Mouse (Mus musculus): ENCODE measurements at regions not wholly inside any gene's neighbourhood (a gene's known extent, or its start where the extent isn't known, plus 50 kb on each side); places are given as distances from the start of the nearest gene placed in this dataset.
"Not testable (repeated sequence)": the region's sequence is repeated elsewhere in the genome, so short reads cannot be mapped to it uniquely, and the experiment has no call there.

- DNase-seq, result no peak
Observed at GRCm38 (mm10) chr4:7392696-7393095, 846.1 kb downstream of the Car8 start.

- peak; percentile 29 to 49 for DNase-seq
Observed at GRCm38 (mm10) chr4:7391596-7391995, 847.2 kb downstream of the Car8 start.

GRCm38 (mm10) chr4:7385069-7385468 lies 853.8 kb downstream of the Car8 start:
- DNase-seq, result no peak

- no peak for DNase-seq
Observed at GRCm38 (mm10) chr4:7379996-7380395, 858.8 kb downstream of the Car8 start.

GRCm38 (mm10) chr4:7364238-7365040 lies 874.4 kb downstream of the Car8 start:
- no peak for DNase-seq

DNA sequence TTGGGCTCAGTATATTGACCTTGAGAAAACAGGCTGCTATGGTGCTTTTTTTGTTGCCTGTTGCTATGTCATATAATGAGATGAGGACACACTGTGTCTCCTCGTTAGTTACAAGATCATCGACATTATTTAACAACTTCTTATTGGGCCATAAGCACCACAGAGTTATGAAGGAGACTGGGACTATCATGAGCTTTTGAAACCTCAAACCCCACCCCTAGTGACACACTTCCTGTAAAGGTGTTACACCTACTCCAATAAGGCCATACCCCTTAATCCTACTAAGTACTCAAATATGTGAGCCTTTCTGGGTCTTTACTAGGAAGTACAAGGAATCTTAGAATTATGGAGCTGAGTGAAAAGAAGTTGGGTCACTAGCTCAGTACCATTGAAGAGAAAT lies 875.3 kb downstream of the Car8 start:
- no peak for DNase-seq

DNA sequence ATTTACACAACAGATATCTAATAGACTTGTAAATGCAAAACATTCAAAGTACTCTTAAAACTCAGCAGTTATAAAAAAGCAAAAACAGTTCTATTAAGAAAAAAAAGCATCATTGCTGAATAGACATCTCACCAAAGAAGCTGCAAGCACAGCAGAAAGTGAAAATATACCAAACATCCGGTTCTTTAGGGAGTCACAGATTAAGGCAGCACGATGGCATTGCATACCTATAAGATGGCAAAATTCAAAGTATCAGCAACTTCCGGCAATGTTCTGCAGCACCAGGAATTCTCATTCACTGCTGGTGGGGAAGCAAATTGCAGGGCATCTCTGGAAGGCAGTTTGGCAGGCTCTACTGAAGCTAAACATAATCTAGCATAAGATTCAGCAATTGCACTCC lies 882.6 kb downstream of the Car8 start:
- no peak for DNase-seq

- DNase-seq, result no peak
Observed at GRCm38 (mm10) chr4:7347317-7347716, 891.5 kb downstream of the Car8 start.

- DNase-seq, result no peak
Observed at GRCm38 (mm10) chr4:7341159-7341558, 897.7 kb downstream of the Car8 start.

DNA sequence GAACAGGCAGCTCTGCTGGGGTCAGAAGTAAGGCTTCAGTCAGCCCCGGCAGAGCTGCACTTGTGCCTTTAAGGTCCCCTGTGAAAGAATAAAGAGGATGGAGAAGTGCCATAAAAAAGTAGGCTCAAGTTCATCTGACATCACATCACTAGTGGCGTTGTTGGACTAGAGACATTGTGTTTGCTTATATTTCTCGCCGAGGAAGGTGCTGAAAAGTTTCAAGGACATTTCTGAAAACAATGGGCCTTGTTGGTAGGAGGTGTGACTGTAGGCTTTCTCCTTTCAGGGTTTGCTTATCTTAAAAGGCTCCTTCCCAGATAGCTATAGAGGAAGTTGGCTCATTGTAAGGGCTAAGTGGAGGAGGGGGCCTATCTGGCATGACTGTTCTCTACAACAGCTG lies 924.6 kb downstream of the Car8 start:
- no peak for DNase-seq

DNA sequence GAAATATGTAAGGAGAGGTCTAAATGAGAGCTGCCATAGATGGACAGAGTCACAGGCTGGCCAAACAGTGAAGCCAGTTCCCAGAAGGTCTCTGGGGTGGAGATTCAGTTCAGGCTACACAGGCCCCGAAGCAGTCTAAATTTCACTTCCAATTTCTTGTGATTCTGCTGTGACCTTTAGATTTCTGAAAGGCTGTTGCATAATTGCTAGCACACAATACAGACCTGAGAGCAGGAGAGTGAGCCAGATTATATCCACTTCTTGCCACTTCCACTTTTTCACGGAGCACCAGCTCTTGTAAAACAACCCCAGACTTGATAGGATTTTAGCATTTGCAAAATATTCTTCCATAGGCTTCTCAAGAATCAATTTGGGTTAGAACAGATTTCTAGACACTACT lies 925.6 kb downstream of the Car8 start:
- no peak for DNase-seq

- DNase-seq, result no peak
Observed at GRCm38 (mm10) chr4:7312160-7312559, 926.7 kb downstream of the Car8 start.

GRCm38 (mm10) chr4:7269047-7269446 lies 969.8 kb downstream of the Car8 start:
- DNase-seq, result no peak

- DNase-seq, result no peak
Observed at GRCm38 (mm10) chr4:7256486-7256885, 982.4 kb downstream of the Car8 start.

- DNase-seq, result no peak
Observed at GRCm38 (mm10) chr4:7253616-7254015, 985.2 kb downstream of the Car8 start.

DNA sequence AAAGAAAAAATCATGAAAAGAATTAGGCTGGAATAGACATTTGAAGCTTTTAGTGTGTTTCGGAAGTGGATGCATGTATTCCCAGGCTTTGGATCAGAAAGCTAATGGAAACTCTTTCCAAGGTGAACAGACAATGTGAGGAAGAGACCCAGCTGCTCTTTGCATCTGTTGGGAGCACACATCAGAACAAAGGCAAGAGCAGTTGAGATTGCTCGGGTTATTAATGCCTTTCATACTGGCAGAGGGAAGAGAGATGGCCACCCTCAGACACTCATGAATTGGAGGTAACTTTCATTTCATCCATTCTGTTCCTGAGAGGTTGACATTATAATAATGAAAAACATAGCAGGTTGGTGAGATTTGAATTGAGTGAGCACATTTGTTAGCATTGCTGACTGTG lies 987.2 kb downstream of the Car8 start:
- no peak for DNase-seq

DNA sequence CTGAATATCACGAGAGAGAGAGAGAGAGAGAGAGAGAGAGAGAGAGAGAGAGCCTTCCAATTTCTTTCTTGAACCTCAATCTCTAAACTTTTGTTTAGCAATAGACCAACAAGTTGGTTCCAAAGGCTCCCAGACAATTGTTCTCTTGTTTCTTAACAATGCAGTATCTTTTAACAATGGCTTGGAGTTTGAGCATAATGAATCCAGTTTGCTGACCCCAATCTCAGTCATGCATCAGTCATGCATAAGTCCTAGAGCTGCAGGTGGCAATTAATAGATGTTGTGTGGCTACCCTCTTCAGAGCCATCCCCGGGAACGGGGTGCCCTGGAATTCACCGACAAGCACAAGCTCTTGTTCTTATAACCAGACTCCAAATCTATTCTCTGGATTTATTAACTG lies 991.0 kb downstream of the Car8 start:
- DNase-seq, result no peak

DNA sequence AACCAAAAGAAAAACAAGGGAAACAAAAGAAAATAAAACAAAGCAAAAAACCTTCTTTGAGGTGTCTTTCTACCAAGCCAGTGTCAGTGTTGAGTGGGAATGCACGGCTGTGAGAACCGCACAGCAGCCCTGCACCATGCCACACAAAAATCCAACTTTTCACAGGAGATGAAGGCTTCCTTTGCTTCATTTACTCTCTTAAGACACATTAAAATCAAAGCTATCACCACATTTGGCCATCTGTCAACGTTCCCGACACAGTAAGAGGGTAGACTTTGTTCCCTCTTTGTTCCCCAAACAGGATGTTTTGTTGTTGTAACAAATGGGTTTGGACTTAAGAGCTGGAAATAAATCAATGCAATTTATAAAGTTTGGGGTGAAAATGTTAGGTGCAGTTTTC lies 991.6 kb downstream of the Car8 start:
- DNase-seq, result no peak

DNA sequence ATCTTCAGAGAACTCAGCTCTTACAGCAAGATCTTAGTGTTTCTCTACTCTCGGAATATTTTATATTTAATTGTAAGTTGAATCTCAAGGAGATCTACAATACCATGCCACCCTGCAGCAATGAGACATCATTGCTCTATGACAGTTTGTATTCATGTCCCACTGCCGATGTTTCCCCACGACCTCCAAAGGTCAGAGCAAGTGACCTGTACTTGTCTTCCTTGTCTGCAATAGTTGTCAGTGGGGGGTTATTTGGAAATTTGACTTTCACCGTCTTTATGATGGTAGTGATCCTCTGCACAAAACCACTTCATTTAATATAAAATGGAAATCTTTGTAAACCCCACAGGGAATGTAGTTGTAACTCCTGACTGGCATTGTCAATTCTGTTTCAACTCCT lies 992.0 kb downstream of the Car8 start:
- DNase-seq, result no peak

DNA sequence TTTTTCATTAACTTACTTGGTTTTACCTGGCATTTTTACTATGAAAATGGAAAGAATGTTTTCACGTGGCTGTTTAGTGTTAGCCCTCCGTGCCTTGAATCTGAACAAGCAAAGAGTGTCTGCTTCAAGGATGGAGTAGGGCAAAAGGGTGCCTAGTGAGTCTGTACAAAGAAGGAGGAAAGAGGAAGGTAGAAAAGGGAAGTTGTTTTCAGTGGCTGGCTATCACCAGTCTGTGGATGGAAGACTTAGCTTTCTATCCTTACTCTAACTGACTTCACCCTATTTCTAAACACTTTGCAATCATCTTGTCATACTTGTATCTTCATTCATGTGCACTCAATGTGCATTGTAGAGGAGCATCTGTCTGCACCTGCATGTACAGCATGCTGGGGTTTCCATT lies 993.2 kb downstream of the Car8 start:
- no peak for DNase-seq

DNA sequence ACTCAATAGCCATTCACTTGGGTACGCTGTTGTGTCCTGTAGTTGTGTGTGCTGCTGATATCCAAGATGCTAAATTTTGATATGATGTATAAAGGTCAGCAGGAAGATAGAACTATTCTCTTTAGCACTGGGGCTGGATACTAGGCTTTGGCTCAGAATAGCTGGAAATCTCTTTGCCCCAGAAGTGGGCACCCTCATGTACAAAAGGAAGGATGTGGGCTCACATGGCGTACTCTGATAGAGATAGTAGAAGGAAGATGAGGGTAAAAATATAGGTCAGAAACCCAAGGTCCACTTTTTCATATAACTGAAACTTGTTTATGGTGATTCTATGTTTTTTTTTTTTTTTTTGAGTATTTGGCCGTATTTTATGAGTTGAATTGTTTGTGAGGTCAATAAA lies 1001.0 kb downstream of the Car8 start:
- DNase-seq, result no peak

GRCm38 (mm10) chr4:7234537-7234936 lies 1004.3 kb downstream of the Car8 start:
- DNase-seq, result not testable (repeated sequence)

DNA sequence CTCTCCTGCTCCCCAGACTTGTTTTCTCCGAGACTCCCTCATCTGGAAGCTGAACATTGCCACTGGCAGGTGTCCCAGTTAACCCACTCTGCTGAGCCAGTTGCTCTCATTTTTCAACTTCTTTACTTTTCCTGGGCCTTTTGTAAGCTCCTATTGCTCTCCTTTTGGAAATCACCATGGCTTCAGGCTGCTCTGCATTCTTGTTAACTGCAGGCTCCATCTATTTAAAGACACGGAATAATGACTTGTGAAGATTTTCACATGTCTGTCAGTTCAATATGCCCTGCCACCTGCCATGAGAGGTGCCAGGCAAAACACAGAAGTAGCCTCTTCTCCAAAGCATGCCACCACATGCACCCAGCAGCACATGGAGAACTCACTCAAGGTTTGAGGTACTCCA lies 1009.9 kb downstream of the Car8 start:
- no peak for DNase-seq

DNA sequence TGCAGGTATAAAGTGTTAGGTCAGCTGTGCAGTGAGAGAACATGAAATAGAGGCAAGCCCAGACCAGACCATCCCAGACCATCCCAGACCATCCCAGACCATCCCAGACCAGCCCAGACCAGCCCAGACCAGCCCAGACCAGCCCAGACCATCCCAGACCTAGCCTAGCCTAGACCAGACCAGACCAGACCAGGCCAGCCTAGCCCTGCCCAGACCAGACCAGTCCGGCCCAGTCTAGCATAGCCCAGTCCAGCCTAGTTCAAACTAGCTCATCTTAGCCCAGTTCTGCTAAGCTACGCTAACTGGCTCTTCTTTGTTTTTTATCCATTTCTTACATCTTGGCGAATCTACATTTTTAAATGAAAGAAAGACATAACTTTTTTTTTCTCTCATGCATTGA lies 1015.9 kb downstream of the Car8 start:
- no peak for DNase-seq

DNA sequence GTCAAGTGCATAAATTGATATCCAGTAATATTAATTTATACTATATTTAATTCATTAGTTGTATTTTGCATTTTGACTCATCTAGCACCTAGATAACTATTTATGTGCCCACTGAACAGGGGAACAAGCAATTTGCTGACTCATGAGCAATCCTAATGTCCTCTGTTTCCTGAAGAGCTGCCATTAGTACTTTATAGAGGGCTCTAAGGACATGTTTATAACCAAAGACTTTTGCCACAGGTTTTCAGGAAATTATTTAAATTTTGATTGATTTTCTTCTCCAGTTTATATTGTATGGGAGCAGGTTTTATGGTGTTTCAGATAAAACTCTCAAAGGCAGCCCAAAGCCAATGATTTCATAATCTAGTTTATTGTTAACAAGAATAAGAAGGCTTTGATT lies 1018.4 kb downstream of the Car8 start:
- no peak for DNase-seq
